Mouse (Mus musculus) B cell, adult 67 days (primary cell): Measurements from ENCODE around the gene 6430571L13Rik. TPM values are rescaled to one million over a fixed set of nuclear protein-coding genes. Genes with fewer than 3 reads are reported as not detected.

Source experiments
- total RNA-seq, 2 experiments: library from RNA; stranded (reverse); gene quantifications; 4 replicates each; pipeline ENCODE4 v1.2.4; 2023

Gene 6430571L13Rik
- 1 to 10 TPM in 1 of 2 experiments, under 1 TPM in 1; 0.42 to 1.3 TPM for total RNA-seq

DNA sequence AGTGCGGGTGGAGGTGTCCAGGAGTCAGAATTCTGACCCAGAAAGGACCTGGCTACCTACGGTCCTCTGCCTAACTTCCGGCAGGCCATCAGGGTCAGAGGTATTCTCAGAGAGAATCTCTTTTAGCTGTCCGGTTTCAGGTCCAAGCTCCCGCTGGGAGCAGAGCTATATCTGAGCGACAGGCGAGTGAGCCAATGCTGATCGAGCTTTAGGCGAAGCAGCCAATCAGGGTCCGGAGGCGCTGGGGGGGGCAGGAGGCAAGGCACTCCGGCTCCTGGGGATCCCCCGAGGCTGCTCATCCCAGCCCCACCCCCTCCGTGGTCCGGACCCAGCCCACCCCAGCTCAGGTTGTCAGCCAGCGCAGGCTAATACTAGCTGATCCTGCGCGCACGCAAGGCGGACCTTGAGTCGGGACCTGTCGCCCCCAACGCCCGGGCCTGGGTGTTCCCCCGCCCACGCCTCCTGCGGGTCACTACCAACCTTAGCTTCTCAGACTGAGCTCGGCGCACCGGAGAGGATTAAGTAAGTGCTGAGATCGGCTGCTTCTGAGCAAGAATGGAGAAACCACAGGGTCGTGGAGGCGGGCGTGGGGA is at the start of gene 6430571L13Rik:
Gene 6430571L13Rik, plus strand, starts transcription at position 336 of the 593 bp plus-strand sequence.

DNA sequence AAGGTAGTCTGAATTCAATTTTAAA is 44.6 kb upstream of the 6430571L13Rik start, which contains the start of gene Cish:
Gene Cish, plus strand, starts transcription at position 11 of the 25 bp plus-strand sequence.

DNA sequence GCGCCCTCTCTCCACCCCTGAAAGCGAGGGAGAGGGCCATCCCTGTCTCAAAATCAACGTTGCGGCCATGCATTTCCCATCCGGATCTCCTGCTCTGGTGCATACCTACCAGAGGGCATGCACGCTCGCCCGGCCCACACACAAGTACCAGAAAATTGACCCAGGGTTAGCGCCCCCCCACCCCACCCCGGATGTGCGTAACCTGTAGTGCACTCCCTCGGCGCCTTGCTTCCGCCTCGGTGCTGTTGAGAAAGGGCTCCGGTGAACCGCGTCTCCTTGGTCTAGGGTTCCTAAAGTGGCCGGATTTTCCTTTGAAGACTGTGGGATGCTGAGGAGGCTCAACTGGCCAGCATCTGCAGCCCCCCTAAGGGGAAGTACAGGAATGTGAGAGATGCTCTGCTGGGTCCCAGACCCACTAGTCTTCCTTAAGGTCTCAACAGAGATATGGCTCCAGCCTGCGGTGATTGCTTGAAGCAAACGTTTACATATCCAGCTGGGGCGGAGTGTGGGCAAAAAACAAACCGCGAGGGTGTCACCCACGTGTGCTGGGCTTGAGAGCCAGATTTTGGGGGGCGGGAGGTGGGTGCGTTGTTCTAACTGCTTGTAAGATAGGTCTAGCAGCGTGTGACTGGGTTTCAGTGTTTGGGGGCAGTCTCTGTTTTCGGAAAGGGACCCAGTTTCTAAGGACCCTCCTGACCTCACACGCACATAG is 2.1 kb upstream of the 6430571L13Rik start, which contains the start of gene Hemk1:
Gene Hemk1, minus strand, starts transcription at position 179 of the 712 bp plus-strand sequence.

DNA sequence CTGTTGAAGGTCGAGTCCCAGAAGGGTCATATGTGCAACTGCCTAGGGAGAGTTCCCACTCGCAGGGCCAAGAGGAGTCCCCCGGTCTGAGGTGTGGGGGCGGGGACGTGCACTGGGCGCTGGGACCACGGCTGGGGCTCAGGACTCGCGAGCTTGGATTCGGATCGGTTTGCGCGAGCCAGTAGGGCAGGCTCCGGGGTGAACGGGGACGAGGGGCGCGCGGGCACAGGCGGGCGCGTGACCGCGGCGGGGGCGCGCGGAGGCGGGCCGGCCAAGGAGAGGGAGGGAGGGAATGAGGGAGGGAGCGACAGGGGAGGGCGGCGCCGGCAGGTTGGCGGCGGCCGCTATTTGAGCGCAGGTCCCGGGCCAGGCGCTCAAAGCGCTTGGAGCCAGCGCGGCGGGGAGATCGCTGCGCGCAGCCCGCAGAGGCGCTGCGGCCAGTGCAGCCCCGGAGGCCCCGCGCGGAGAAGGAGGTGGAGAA is 59.1 kb downstream of the 6430571L13Rik start, which contains the start of gene Cacna2d2:
Gene Cacna2d2, plus strand, starts transcription at position 122 of the 481 bp plus-strand sequence.

Other genes starting within 250 kb of the 6430571L13Rik start
- not detected for gene Dock3, start 108.7 kb upstream of the 6430571L13Rik start, total RNA-seq
- gene Mapkapk3, start 50.7 kb upstream of the 6430571L13Rik start, total RNA-seq, result 10 to 100 TPM; 28.7 to 33.4 TPM
- gene Cish, start 44.6 kb upstream of the 6430571L13Rik start, total RNA-seq, result under 1 TPM; 0.62 to 0.81 TPM
- gene Hemk1, start 2.3 kb upstream of the 6430571L13Rik start, total RNA-seq, result 10 to 100 TPM; 16.3 to 17.7 TPM
- 1 to 10 TPM in 1 of 2 experiments, under 1 TPM in 1; 0.74 to 1.8 TPM for gene Cacna2d2, start 59.0 kb downstream of the 6430571L13Rik start, total RNA-seq
- gene Tmem115, start 193.3 kb downstream of the 6430571L13Rik start, total RNA-seq, result 10 to 100 TPM; 28.2 to 28.8 TPM
- 10 to 100 TPM; 20.0 to 20.6 TPM for gene Cyb561d2, start 201.6 kb downstream of the 6430571L13Rik start, total RNA-seq
- gene Nprl2, start 201.6 kb downstream of the 6430571L13Rik start, total RNA-seq, result 10 to 100 TPM; 31.8 to 32.7 TPM
- 1 to 10 TPM in 1 of 2 experiments, not detected in 1; 1.5 TPM for gene Zmynd10, start 206.7 kb downstream of the 6430571L13Rik start, total RNA-seq
- gene Rassf1, start 211.0 kb downstream of the 6430571L13Rik start, total RNA-seq, result 10 to 100 TPM; 74.6 to 79.8 TPM
- 10 to 100 TPM; 23.8 to 24.1 TPM for gene Tusc2, start 222.7 kb downstream of the 6430571L13Rik start, total RNA-seq
- 1 to 10 TPM; 3.6 to 5.8 TPM for gene Hyal2, start 227.3 kb downstream of the 6430571L13Rik start, total RNA-seq
- 1 to 10 TPM; 5.0 TPM for gene Hyal1, start 236.3 kb downstream of the 6430571L13Rik start, total RNA-seq
- gene Naa80, start 238.3 kb downstream of the 6430571L13Rik start, total RNA-seq, result 10 to 100 TPM; 14.2 to 14.4 TPM
- 1 to 10 TPM; 1.3 to 1.8 TPM for gene Hyal3, start 240.2 kb downstream of the 6430571L13Rik start, total RNA-seq
- gene Ifrd2, start 247.0 kb downstream of the 6430571L13Rik start, total RNA-seq, result 10 to 100 TPM; 31.0 to 32.4 TPM